Mouse (Mus musculus) hindbrain, embryonic 12.5 days (tissue): ENCODE data around the gene Kif13a. TPM values are rescaled to one million over a fixed set of nuclear protein-coding genes. Genes with fewer than 3 reads are reported as not detected.

Experiments
- ATAC-seq: fragments of 200-750 bp; cut with Nextera tagmentation; 2 replicates; pipeline ENCODE4 v1.8.0; 2017; ENCODE audit warnings: moderate TSS enrichment; ENCODE audit not compliant: low FRiP score
- H3K27ac ChIP-seq: fragments of 300-500 bp; sonication (generic); 2 replicates; pipeline ENCODE4 v1.5.1; 2016; ENCODE audit warnings: mild to moderate bottlenecking
- H3K27me3 ChIP-seq: fragments of 300-500 bp; sonication (generic); 2 replicates; pipeline ENCODE4 v1.6.1; 2016; ENCODE audit warnings: mild to moderate bottlenecking
- H3K36me3 ChIP-seq: fragments of 300-500 bp; sonication (generic); 2 replicates; pipeline ENCODE4 v1.6.1; 2016; ENCODE audit warnings: mild to moderate bottlenecking
- H3K4me1 ChIP-seq: fragments of 300-500 bp; sonication (generic); 2 replicates; pipeline ENCODE4 v1.6.1; 2016
- H3K4me2 ChIP-seq: fragments of 300-500 bp; sonication (generic); replicated peaks from 2 replicates; pipeline ENCODE4 v1.6.1; 2016; ENCODE audit warnings: mild to moderate bottlenecking
- H3K4me3 ChIP-seq: fragments of 300-500 bp; sonication (generic); 2 replicates; pipeline ENCODE4 v1.5.1; 2016; ENCODE audit warnings: mild to moderate bottlenecking
- H3K9ac ChIP-seq: fragments of 300-500 bp; sonication (generic); 2 replicates; pipeline ENCODE4 v1.6.1; 2016; ENCODE audit warnings: mild to moderate bottlenecking, moderate library complexity
- H3K9me3 ChIP-seq: fragments of 300-500 bp; sonication (generic); replicated peaks from 2 replicates; pipeline ENCODE4 v1.6.1; 2016; ENCODE audit warnings: mild to moderate bottlenecking
- WGBS: fragments of 180-500 bp; shearing (Covaris S2); methylation state at CpG from one replicate; pipeline ENCODE4 v1.1.7; 2016; 5-methylcytosine and 5-hydroxymethylcytosine counted together
- polyA plus RNA-seq: library from polyadenylated mRNA; unstranded; fragments of >200 nt; fragmentation: Nextera tagmentation; extraction: Ambion mirVana; gene quantifications from 2 replicates; pipeline ENCODE4 v1.2.1, GENCODE M21; 2016

Gene Kif13a
- polyA plus RNA-seq, 1 experiment from 2014 or later = 22.3 TPM

- Histone ChIP-seq H3K4me1 (no peaks in the 10 kb centered on the region), H3K27ac (no peak overlapping the region), H3K27me3 (no peaks in the 10 kb centered on the region), H3K36me3 (peaks cover 38% of the 10 kb centered on the region), H3K4me3 (no peak overlapping the region), H3K9me3 (no peaks in the 10 kb centered on the region), H3K9ac (no peak overlapping the region), H3K4me2 (no peak overlapping the region)
- WGBS = 94% methylated on average over 10 of the region's 10 CpGs
- ATAC-seq = no peak
Measured at GRCm38 (mm10) chr13:46786064-46786561, 143.6 kb downstream of the Kif13a start.

- H3K36me3 ChIP-seq = peaks cover 29% of the 10 kb centered on the region
- H3K27me3 ChIP-seq = no peaks in the 10 kb centered on the region
- no peaks in the 10 kb centered on the region for H3K9me3 ChIP-seq
- no peaks in the 10 kb centered on the region for H3K4me1 ChIP-seq
- WGBS = 89% methylated on average over 11 of the region's 11 CpGs
- H3K9ac ChIP-seq = no peak overlapping the region
- H3K4me2 ChIP-seq = no peak overlapping the region
- ATAC-seq = no peak
- H3K4me3 ChIP-seq = no peak overlapping the region
- H3K27ac ChIP-seq = no peak overlapping the region
Measured at GRCm38 (mm10) chr13:46780379-46780778, 149.3 kb downstream of the Kif13a start.

DNA sequence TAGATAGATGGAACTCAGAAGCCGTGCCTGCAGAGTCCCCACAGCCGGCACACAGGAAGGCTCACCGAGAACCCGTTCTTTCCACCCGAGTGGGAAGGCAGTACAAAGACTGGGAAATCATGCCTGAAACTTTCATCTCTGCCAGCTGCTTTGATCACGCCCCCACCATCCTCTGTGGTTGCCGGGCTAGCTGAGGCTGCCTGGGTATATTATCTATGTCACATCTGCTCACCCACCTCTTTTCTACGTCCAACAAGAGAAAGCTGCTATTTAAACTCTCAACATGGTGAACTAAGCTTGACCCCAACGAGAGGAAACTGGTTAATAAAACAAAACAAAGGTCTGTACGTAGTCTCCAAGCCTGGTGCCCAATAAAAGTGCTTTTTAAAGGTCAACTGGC is 149.8 kb downstream of the Kif13a start:
- H3K4me1 ChIP-seq = no peaks in the 10 kb centered on the region
- H3K4me3 ChIP-seq = no peak overlapping the region
- H3K9me3 ChIP-seq = no peaks in the 10 kb centered on the region
- H3K27ac ChIP-seq = no peak overlapping the region
- ATAC-seq = no peak
- no peaks in the 10 kb centered on the region for H3K27me3 ChIP-seq
- no peak overlapping the region for H3K4me2 ChIP-seq
- H3K36me3 ChIP-seq = peaks cover 28% of the 10 kb centered on the region
- WGBS = 67% methylated on average over 10 of the region's 10 CpGs
- no peak overlapping the region for H3K9ac ChIP-seq

- WGBS = 93% methylated on average over 3 of the region's 3 CpGs
- H3K9me3 ChIP-seq = no peaks in the 10 kb centered on the region
- no peak overlapping the region for H3K9ac ChIP-seq
Measured at GRCm38 (mm10) chr13:46777461-46777860, 152.2 kb downstream of the Kif13a start.

GRCm38 (mm10) chr13:46776636-46777305 is 152.9 kb downstream of the Kif13a start:
- Histone ChIP-seq H3K9ac (no peak overlapping the region), H3K4me1 (no peaks in the 10 kb centered on the region), H3K27ac (no peak overlapping the region), H3K4me2 (no peak overlapping the region), H3K36me3 (peaks cover 50% of the 10 kb centered on the region), H3K27me3 (no peaks in the 10 kb centered on the region), H3K4me3 (no peak overlapping the region), H3K9me3 (no peaks in the 10 kb centered on the region)
- WGBS = 84% methylated on average over 14 of the region's 14 CpGs
- ATAC-seq = no peak

More at GRCm38 (mm10) chr13:46777461-46777860, 152.2 kb downstream of the Kif13a start:
- Histone ChIP-seq H3K4me1 (no peaks in the 10 kb centered on the region), H3K4me2 (no peak overlapping the region), H3K4me3 (no peak overlapping the region), H3K36me3 (peaks cover 44% of the 10 kb centered on the region), H3K27me3 (no peaks in the 10 kb centered on the region), H3K27ac (no peak overlapping the region)
- ATAC-seq = no peak

- H3K27ac ChIP-seq = no peak overlapping the region
- H3K4me1 ChIP-seq = no peaks in the 10 kb centered on the region
- no peaks in the 10 kb centered on the region for H3K27me3 ChIP-seq
- no peak overlapping the region for H3K4me2 ChIP-seq
- no peak for ATAC-seq
- H3K9me3 ChIP-seq = no peaks in the 10 kb centered on the region
- H3K36me3 ChIP-seq = peaks cover 66% of the 10 kb centered on the region
- H3K9ac ChIP-seq = no peak overlapping the region
- WGBS = 94% methylated on average over 5 of the region's 5 CpGs
- H3K4me3 ChIP-seq = no peak overlapping the region
Measured at GRCm38 (mm10) chr13:46774998-46775397, 154.7 kb downstream of the Kif13a start.

DNA sequence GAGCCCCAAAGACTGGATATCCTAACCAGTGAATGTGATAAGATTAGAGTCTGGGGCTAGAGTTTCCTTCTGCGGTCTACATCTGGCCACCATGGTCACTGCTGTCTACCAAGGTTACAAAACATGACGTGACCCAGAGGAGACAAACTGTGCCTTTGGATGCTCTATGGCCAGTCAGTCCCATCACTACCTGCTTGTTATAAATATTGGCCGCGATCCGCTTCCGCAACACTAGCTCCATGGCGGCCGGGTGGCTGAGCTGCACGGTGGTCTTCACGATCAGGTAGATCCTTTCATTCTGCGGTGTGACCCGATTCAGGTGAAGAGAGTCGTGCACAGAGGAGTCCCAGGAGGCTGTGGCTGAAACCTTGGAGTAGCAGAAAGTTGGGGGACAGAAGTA is 157.1 kb downstream of the Kif13a start:
- WGBS = 96% methylated on average over 13 of the region's 13 CpGs

GRCm38 (mm10) chr13:46765361-46765760 is 164.3 kb downstream of the Kif13a start:
- Histone ChIP-seq H3K4me2 (no peak overlapping the region), H3K27me3 (no peaks in the 10 kb centered on the region), H3K27ac (no peak overlapping the region), H3K9ac (no peak overlapping the region), H3K4me1 (no peaks in the 10 kb centered on the region), H3K4me3 (no peak overlapping the region), H3K9me3 (no peaks in the 10 kb centered on the region), H3K36me3 (peaks cover 72% of the 10 kb centered on the region)
- ATAC-seq = no peak
- 90% methylated on average over 2 of the region's 2 CpGs for WGBS

More for the DNA sequence above, 157.1 kb downstream of the Kif13a start:
- no peak for ATAC-seq
- Histone ChIP-seq H3K9me3 (no peaks in the 10 kb centered on the region), H3K27me3 (no peaks in the 10 kb centered on the region), H3K36me3 (peaks cover 85% of the 10 kb centered on the region), H3K4me3 (no peak overlapping the region), H3K4me1 (no peaks in the 10 kb centered on the region), H3K27ac (no peak overlapping the region), H3K9ac (no peak overlapping the region), H3K4me2 (no peak overlapping the region)

GRCm38 (mm10) chr13:46763210-46763609 is 166.5 kb downstream of the Kif13a start:
- Histone ChIP-seq H3K4me1 (peaks cover 7% of the 10 kb centered on the region; the same call in 1 of the 2 replicates), H3K9me3 (no peaks in the 10 kb centered on the region), H3K4me3 (no peak overlapping the region), H3K27me3 (no peaks in the 10 kb centered on the region), H3K36me3 (peaks cover 55% of the 10 kb centered on the region), H3K4me2 (no peak overlapping the region), H3K27ac (no peak overlapping the region), H3K9ac (no peak overlapping the region)
- ATAC-seq = no peak
- WGBS = 94% methylated on average over 9 of the region's 9 CpGs

DNA sequence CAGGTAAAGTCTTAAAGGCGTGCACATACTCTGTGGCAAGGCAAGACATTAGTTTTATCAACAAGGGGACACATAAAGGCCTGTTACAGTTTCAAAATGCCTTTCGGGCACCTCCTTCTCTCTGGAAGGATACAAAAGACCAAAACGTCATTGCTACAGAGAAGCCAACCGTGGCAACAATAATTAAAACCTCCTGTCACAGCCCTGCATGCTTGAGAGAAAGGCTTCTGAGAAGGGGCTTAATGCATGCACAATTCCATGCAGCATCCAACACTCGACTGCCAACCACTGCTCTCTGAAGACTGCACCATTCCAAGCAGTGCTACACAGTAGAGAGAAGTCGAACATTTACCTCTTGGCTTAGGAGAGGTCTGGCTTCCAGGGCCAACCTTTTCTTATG is 168.7 kb downstream of the Kif13a start:
- Histone ChIP-seq H3K4me1 (peaks cover 7% of the 10 kb centered on the region; the same call in 1 of the 2 replicates), H3K9ac (no peak overlapping the region), H3K36me3 (peaks cover 46% of the 10 kb centered on the region), H3K27me3 (no peaks in the 10 kb centered on the region), H3K9me3 (no peaks in the 10 kb centered on the region), H3K4me2 (no peak overlapping the region), H3K27ac (no peak overlapping the region), H3K4me3 (no peak overlapping the region)
- no peak for ATAC-seq
- WGBS = 56% methylated on average over 6 of the region's 6 CpGs

DNA sequence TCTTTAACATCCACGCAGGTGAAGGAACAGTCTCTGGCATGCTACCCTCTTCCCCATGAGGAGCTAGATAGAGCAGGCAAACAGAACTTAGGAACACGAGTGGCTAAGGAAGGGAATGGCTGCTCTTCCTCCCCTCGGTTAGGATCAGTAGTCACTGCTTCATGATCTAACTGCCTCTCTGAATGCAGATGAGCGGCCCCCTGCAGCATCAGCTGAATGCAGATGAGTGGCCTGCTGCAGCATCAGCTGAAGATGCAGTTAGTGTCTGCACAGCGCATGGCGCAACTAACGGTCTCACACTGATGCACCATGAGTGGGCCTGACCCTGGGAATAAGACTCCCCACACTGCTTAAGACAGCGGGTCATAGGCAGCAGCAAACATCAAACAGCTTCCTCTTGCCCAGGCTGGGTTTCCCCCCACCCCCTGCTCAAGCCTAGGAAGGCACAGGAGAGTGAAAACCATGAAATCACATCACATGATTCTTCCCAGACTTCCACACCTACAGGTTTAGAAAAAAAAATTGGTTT is 170.3 kb downstream of the Kif13a start:
- H3K27me3 ChIP-seq = no peaks in the 10 kb centered on the region
- H3K27ac ChIP-seq = no peak overlapping the region
- no peak for ATAC-seq
- H3K9ac ChIP-seq = no peak overlapping the region
- no peak overlapping the region for H3K4me2 ChIP-seq
- 43% methylated on average over 8 of the region's 8 CpGs for WGBS
- H3K4me3 ChIP-seq = no peak overlapping the region
- H3K36me3 ChIP-seq = peaks cover 38% of the 10 kb centered on the region
- no peaks in the 10 kb centered on the region for H3K9me3 ChIP-seq
- H3K4me1 ChIP-seq = peaks cover 7% of the 10 kb centered on the region; the same call in 1 of the 2 replicates

DNA sequence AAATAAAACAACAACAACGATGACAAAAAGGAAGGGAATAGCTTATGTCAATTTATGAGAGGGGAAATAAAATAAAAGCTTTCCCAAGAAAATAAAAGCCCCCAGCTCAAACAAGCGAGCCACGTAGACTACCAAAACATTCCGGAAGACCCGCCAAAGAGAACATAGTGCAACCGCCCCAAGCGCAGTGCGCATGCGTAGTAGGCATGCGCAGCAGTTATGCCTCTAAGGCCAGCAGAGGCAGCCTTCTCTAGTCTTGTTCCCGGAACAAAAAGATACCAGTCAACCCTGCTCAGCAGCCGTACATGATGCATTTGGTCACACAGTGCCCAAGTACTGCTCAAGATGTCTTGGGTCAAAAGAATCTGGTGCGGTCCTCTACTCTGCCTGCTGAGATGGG is 171.0 kb downstream of the Kif13a start:
- WGBS = 92% methylated on average over 13 of the region's 13 CpGs
- H3K4me3 ChIP-seq = no peak overlapping the region
- no peak overlapping the region for H3K9ac ChIP-seq
- peaks cover 33% of the 10 kb centered on the region for H3K36me3 ChIP-seq
- H3K9me3 ChIP-seq = no peaks in the 10 kb centered on the region
- H3K27me3 ChIP-seq = no peaks in the 10 kb centered on the region
- ATAC-seq = no peak
- H3K4me1 ChIP-seq = peaks cover 7% of the 10 kb centered on the region; the same call in 1 of the 2 replicates
- no peak overlapping the region for H3K4me2 ChIP-seq
- no peak overlapping the region for H3K27ac ChIP-seq

DNA sequence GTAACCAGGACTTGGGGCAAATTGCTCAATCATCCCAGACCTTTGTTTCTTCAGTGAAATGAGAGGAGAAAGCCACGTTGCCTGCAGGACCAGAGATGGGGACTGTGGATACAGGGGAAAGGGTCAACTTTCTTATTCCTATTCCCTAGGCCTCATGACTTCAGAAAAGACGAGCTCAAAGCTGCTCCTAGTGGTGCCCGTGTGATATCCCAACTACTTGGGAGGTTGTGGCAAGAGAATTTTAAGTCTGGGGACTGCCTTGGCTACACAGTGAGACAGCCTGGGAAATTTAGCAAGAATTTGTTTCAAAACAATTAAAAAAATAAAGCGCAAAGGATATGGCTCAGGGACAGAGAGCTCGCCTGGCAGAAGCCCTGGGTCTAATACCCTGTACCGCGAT is 171.7 kb downstream of the Kif13a start:
- no peak for ATAC-seq
- peaks cover 29% of the 10 kb centered on the region for H3K36me3 ChIP-seq
- H3K9ac ChIP-seq = no peak overlapping the region
- peaks cover 7% of the 10 kb centered on the region; the same call in 1 of the 2 replicates for H3K4me1 ChIP-seq
- 89% methylated on average over 7 of the region's 7 CpGs for WGBS
- no peaks in the 10 kb centered on the region for H3K27me3 ChIP-seq
- H3K4me2 ChIP-seq = no peak overlapping the region
- no peaks in the 10 kb centered on the region for H3K9me3 ChIP-seq
- H3K4me3 ChIP-seq = no peak overlapping the region
- H3K27ac ChIP-seq = no peak overlapping the region
